8 mouse cellular contexts compared by ENCODE assay signal in genomic region chr7:112022506-112023149, GRCm38 (mm10). TPM values are rescaled to one million over a fixed set of nuclear protein-coding genes. Genes with fewer than 3 reads are reported as not detected.
DNase-seq lines count a peak whose midpoint lies in the region; ATAC-seq and TF ChIP-seq lines count a peak whose summit lies in the region.

No protein-coding gene starts in this region.

- 27% methylated on average over 17 of the region's 17 CpGs for WGBS in lung, adult 2 months

- peak; percentile 5; the same call in 1 of the 2 replicates for ATAC-seq in common myeloid progenitor, adult 5-6 weeks (replicated peaks; ENCODE audit: low read depth, poor library complexity, severe bottlenecking)
- peak; percentile 13; the same call in 1 of the 2 replicates for ATAC-seq in granulocyte monocyte progenitor cell, adult 5-6 weeks (replicated peaks; ENCODE audit: poor library complexity, severe bottlenecking)
- ATAC-seq in megakaryocyte progenitor cell, adult 5-6 weeks (replicated peaks; ENCODE audit: poor library complexity) = peak; percentile 5; the same call in 1 of the 2 replicates

- peak overlapping the region; percentile 79 for H3K4me3 ChIP-seq in lung, adult 2 months (replicated peaks; ENCODE audit: extremely low read depth, low read depth, low read length)

- TF ChIP-seq POLR2A in lung, adult 2 months (IDR thresholded peaks at IDR 0.05; ENCODE audit: borderline replicate concordance, extremely low read depth, low read depth, low read length) = no peak

- H3K4me1 ChIP-seq in lung, adult 2 months (ENCODE audit: control insufficient read depth, insufficient read depth, low read length) = peaks cover 15% of the 10 kb centered on the region

- no peak for DNase-seq in lung, adult 2 months
- no peak for DNase-seq in lung, postnatal 10 days
- no peak for DNase-seq in gastrocnemius, postnatal 4 days (ENCODE audit: low spot score in 2 of 2)
- no peak for DNase-seq in embryo, embryonic 11 days
- no peak for DNase-seq in spleen, postnatal 14 days (ENCODE audit: low spot score in 2 of 2)

- TF ChIP-seq CTCF in lung, adult 2 months (IDR thresholded peaks at IDR 0.05; ENCODE audit: insufficient read depth, low read length) = no peak

RNA-seq across cellular contexts. Expression of gene Usp47, which starts 0.7 kb away (rescaled TPM):
- 9.0 and 14.7 TPM in 2 replicates for polyA plus RNA-seq in lung, adult 2 months (2012; rRNA removed)
- 115 and 125 TPM in 2 replicates for total RNA-seq in common myeloid progenitor, adult 5-6 weeks (2017)
- 49.8 and 52.5 TPM in 2 replicates for total RNA-seq in granulocyte monocyte progenitor cell, adult 5-6 weeks (2014; fragmentation: Nextera tagmentation)
- total RNA-seq in granulocyte monocyte progenitor cell, adult 5-6 weeks (2017) = 125 and 135 TPM in 2 replicates
- 58.0 and 58.5 TPM in 2 replicates for total RNA-seq in megakaryocyte progenitor cell, adult 5-6 weeks (2015)
- 112 and 133 TPM in 2 replicates for total RNA-seq in megakaryocyte progenitor cell, adult 5-6 weeks (2017)
- total RNA-seq in gastrocnemius, postnatal 4 days (2021) = 100 to 1,000 TPM; 164 to 168 TPM
